Mouse (Mus musculus): ENCODE measurements around the gene Phip. TPM values are rescaled to one million over a fixed set of nuclear protein-coding genes. Genes with fewer than 3 reads are reported as not detected.

Gene Phip
- polyA plus RNA-seq (2015; fragmentation: Nextera tagmentation; extraction: Ambion mirVana) = 32.4 and 49.6 TPM in 2 replicates

DNA sequence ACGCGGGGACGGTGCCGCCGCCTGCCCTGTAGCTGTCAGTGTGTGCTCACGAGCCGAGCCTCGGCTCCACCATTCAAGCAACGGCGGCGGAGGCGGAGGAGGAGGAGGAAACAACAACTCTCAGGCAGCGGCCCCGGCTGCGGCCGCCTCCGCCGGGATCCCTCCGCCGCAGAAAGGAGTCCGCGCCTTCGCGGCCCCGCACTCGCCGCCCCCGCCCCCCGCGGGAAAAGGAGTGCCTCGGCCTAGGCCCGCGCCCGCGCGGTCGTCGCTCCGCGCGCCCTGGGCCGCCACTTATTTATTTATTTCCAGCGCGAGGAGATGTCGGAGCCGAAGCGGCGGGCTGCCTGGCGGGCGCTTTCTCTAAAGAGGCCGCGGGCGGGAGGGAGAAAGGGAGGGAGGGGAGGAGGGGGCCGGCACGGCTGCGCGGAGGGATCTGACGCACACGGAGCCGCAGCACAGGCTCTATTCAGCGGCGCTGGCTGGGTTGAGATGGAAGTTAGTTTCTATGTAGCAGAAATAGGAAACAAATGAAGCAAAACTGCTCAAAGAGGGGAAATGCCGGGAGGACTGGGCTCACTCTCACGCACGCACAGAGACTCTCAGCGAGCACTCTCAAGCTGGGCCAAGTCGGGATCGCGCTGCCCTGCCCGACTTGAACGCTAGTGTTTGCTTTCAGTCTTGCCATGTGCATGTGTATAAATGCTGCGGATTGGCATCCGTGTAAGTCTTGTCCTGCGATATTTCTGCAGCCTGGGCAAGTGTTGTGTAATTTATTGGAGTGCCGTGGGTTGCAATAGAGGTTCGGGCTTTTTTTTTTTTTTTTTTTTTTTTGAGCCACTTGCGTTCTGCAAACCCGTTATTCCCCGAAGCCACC lies at the start of gene Phip:
Gene Phip (minus strand): TSS at position 175 of the 874 bp plus-strand sequence.

DNA sequence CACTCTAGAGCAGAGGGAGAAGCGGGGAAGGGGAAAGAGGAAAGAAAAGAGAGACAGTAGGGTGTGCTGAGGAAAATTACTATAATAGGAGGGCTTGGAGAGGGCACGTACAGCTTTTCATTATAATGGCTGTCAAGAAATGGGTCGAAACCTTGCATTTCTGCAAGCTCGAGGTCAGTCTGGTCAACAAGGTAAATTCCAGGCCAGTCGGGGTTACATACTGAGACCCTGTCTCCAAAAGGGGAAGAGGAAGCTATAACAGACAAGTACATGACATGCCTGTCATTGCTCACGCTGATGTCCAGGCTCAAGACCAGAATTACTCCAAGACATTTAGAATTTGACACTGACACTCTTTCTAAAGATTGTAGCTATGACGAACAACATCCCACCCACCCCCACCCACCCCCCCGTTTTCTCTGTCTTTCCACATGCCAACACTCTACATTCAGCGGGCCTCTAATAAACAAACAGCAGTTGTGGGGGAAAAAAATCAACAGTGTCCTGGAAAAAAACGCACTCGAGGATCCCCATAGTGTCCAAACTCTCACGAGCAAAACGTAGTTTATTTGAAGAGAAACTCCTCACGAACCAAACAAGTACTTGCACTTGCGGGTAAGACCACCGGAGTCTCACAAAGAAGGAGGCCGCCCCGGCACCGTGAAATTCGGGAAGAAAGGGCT lies 146.2 kb downstream of the Phip start, which contains the start of gene Irak1bp1:
Gene Irak1bp1 (plus strand): TSS at position 534 of the 683 bp plus-strand sequence.

Other genes with a start within 250 kb of the Phip start
- gene Irak1bp1, start 146.0 kb downstream of the Phip start, polyA plus RNA-seq (2015; fragmentation: Nextera tagmentation; extraction: Ambion mirVana) = 20.8 and 25.5 TPM in 2 replicates
- 194 and 213 TPM in 2 replicates for gene Hmgn3, start 171.2 kb upstream of the Phip start, polyA plus RNA-seq (2015; fragmentation: Nextera tagmentation; extraction: Ambion mirVana)